Mouse (Mus musculus): ENCODE measurements around the gene Camk2n2. TPM values are rescaled to one million over a fixed set of nuclear protein-coding genes. Genes with fewer than 3 reads are reported as not detected.

Camk2n2 gene
- polyA plus RNA-seq, 1 experiment from 2014 or later, result 1.3 TPM

DNA sequence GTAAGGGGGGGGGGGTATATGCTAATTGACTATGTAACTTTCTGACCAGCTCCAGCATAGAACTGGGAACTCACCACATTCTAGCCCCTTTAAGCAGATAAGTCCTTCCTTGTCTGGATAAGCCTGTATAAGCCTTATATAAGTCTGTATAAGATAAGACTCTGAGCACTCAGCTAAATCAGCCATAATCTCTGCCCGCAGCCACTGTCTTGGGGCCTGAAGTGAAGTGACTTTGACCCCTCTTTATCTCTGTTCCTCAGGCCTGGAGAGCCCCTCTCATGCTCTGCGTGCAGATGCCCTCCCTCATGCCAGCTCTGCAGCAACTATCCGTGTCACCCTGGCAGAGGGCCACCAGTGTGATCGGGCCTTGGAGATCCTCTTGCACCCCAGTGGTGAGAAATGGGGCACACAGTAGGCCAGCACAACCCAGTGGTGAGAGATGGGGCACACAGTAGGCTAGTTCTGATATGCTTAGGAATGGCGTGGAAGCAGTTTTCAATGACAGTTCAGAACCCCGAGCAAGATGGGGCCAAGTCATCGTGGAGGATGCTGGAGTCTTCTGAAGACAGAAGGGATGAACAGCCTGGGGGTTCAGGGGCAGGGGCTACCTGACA, 25.9 kb downstream of the Camk2n2 start:
- 74% methylated on average over 7 of the region's 7 CpGs for WGBS
- no peak overlapping the region for H3K4me3 ChIP-seq (ENCODE audit: low read depth, low read length)
- no peak overlapping the region for H3K27ac ChIP-seq (ENCODE audit: low read depth)
- H3K4me1 ChIP-seq (ENCODE audit: insufficient read depth), result no peaks in the 10 kb centered on the region
- DNase-seq (no peak), ATAC-seq (ENCODE audit: insufficient read depth) (no peak)
- no peak for TF ChIP-seq CTCF (IDR thresholded peaks at IDR 0.05; ENCODE audit: low read depth)
- no peaks in the 10 kb centered on the region for H3K9me3 ChIP-seq (ENCODE audit: low read depth, low read length)
- H3K9ac ChIP-seq, result no peak overlapping the region
- no peaks in the 10 kb centered on the region for H3K36me3 ChIP-seq (ENCODE audit: insufficient read depth)
- H3K4me2 ChIP-seq, result no peak overlapping the region
- peaks cover 42% of the 10 kb centered on the region for H3K27me3 ChIP-seq (ENCODE audit: insufficient read depth, low read length)

DNA sequence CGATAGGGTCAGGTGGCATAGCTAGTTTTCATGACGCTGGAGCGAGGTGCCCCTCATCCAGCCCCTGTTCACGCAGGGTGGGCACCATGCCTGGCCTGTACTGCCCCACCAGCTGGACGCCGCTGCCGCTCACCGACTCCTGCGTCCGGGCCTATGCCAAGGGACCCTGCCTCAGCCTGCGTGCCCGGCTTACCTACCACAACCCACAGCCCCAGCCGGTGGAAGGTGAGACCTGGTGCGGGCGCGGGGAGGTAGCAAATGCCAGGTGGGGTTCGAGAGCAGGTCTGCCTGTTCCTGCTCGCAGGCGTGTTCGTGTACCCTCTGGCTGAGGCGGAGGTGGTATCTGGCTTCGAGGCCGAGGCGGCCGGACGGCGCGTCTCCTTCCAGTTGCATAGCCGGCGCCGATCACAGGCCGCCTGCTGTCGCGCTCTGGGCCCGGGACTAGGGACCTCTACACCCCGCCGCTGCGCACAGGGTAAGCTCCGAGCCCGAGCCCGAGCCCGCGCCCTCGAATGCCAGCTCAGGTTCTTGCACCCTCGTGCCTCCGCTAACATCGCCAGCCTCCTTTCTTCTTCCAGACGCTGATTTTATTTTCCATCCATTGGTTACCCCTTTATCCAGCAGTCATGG, 29.9 kb downstream of the Camk2n2 start:
- Histone ChIP-seq H3K36me3 (ENCODE audit: insufficient read depth) (no peaks in the 10 kb centered on the region), H3K27me3 (ENCODE audit: insufficient read depth, low read length) (peaks cover 63% of the 10 kb centered on the region), H3K4me1 (ENCODE audit: insufficient read depth) (no peaks in the 10 kb centered on the region; the same call in 1 of the 2 replicates), H3K9ac (no peak overlapping the region; the same call in 1 of the 2 replicates), H3K4me3 (ENCODE audit: low read depth, low read length) (peak overlapping the region; percentile 48), H3K9me3 (ENCODE audit: low read depth, low read length) (no peaks in the 10 kb centered on the region), H3K4me2 (peak overlapping the region; percentile 41), H3K27ac (ENCODE audit: low read depth) (no peak overlapping the region)
- no peak for TF ChIP-seq CTCF (IDR thresholded peaks at IDR 0.05; ENCODE audit: low read depth)
- WGBS, result 3% methylated on average over 48 of the region's 48 CpGs
- peak; percentile 24 for DNase-seq
- no peak for ATAC-seq (ENCODE audit: insufficient read depth)

DNA sequence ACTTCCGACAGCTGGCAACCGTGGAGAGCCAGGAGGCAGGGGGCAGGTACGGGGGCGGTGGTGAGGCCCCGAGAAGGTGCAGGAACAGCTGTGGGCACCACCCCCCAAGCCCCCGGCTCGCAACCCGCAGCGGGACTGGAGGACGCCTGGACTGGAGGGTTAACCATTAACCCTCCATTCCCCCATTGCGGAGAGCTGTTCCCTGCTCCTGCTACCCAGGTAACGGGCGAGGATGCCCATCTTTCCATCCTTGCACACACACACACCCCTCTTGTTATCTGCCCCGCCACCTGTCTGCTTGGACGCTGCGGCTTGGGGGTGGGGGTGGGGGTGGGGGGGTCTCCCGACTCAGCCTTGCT, 30.4 kb downstream of the Camk2n2 start:
- H3K4me2 ChIP-seq, result peak overlapping the region; percentile 78
- no peaks in the 10 kb centered on the region for H3K36me3 ChIP-seq (ENCODE audit: insufficient read depth)
- no peak for TF ChIP-seq CTCF (IDR thresholded peaks at IDR 0.05; ENCODE audit: low read depth)
- H3K9ac ChIP-seq, result no peak overlapping the region
- peaks cover 63% of the 10 kb centered on the region for H3K27me3 ChIP-seq (ENCODE audit: insufficient read depth, low read length)
- ATAC-seq (ENCODE audit: insufficient read depth), result no peak; the same call in 1 of the 2 replicates
- DNase-seq, result no peak
- H3K4me3 ChIP-seq (ENCODE audit: low read depth, low read length), result peak overlapping the region; percentile 48
- no peaks in the 10 kb centered on the region for H3K9me3 ChIP-seq (ENCODE audit: low read depth, low read length)
- 1% methylated on average over 14 of the region's 17 CpGs for WGBS
- H3K4me1 ChIP-seq (ENCODE audit: insufficient read depth), result no peaks in the 10 kb centered on the region; the same call in 1 of the 2 replicates
- H3K27ac ChIP-seq (ENCODE audit: low read depth), result no peak overlapping the region

DNA sequence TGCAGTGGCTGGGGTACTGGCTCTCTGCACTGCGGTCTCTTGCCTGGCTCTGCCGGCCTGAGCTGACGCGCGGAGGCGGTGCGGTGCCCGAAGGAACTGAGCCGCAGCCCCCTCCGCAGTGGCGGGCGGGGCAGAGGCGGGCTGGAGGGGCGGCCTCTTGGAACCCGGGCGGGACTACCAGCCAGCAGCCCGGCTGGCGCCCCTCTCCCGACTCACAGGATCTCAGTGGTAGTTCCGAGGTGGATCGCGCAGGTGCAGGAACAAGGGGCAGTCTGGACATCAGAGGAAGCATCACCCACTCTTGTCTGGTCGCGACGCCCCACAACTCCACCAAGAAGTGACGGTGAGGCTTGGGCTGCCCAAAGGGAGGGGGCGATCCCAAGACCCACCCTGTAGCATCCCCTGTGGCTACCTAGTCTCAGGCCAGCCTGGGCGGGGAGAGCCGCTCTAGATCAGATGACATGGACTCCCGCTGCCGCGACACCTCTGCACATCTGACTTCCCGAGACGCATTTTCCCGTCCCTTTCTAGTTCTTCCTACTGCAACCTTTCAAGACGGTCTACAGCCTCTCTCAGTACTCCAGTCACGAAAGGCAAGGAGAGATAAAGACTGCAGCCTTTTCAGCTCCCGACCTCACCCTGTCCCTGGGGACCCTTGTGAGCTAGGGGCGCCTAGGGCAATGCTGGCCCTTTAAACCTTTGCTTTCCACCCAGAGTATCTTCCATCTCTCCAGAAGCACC, 31.0 kb downstream of the Camk2n2 start:
- Histone ChIP-seq H3K4me3 (ENCODE audit: low read depth, low read length) (peak overlapping the region; percentile 48), H3K4me2 (peak overlapping the region; percentile 78), H3K9ac (no peak overlapping the region), H3K27ac (ENCODE audit: low read depth) (no peak overlapping the region), H3K4me1 (ENCODE audit: insufficient read depth) (no peaks in the 10 kb centered on the region; the same call in 1 of the 2 replicates), H3K36me3 (ENCODE audit: insufficient read depth) (no peaks in the 10 kb centered on the region), H3K9me3 (ENCODE audit: low read depth, low read length) (no peaks in the 10 kb centered on the region), H3K27me3 (ENCODE audit: insufficient read depth, low read length) (peaks cover 63% of the 10 kb centered on the region)
- no peak for TF ChIP-seq CTCF (IDR thresholded peaks at IDR 0.05; ENCODE audit: low read depth)
- DNase-seq (peak; percentile 65), ATAC-seq (ENCODE audit: insufficient read depth) (peak; percentile 78)
- WGBS, result 1% methylated on average over 39 of the region's 39 CpGs

DNA sequence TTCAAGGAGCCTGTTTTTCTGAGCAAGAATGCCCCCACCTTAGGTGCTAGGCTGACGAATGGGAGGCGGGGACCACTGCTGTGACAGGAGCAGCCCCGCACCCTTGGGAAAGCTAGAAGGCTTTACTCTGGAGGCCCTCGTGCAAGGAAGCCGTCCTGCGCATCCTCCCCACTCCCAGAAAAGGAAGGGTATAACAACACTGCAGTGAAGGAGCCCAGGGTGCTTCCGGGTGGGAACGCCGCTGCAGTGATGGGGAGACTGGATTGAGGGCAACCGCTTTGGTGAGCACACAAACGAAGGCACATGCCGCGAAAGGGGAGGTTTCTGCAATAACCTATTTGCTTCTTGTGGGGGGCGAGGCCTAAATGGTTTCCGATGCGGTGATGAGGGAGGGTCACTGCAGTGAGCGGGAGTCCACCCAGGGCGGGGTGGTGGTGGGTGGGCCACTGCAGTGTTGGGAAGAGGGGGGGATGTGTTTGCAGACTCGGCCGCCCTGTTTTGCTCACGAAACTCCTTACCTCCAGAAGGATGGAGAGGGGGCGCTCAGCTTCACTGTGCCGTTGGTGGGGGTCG, 31.6 kb downstream of the Camk2n2 start, which contains the start of gene Vwa5b2:
Vwa5b2 (plus strand) TSS at position 106 of the 573 bp plus-strand sequence.
- under 1% methylated on average over 24 of the region's 24 CpGs for WGBS
- H3K36me3 ChIP-seq (ENCODE audit: insufficient read depth), result no peaks in the 10 kb centered on the region
- H3K4me3 ChIP-seq (ENCODE audit: low read depth, low read length), result peak within 1 kb of the TSS; percentile 48
- no peak within 1 kb of the TSS for H3K9ac ChIP-seq
- no peak for TF ChIP-seq CTCF (IDR thresholded peaks at IDR 0.05; ENCODE audit: low read depth)
- peak within 1 kb of the TSS; percentile 78 for H3K4me2 ChIP-seq
- peak; percentile 65; the same call in 1 of the 2 replicates for ATAC-seq (ENCODE audit: insufficient read depth)
- DNase-seq, result peak; percentile 9
- H3K27me3 ChIP-seq (ENCODE audit: insufficient read depth, low read length), result peaks cover 63% of the 10 kb centered on the region
- no peaks in the 10 kb centered on the region; the same call in 1 of the 2 replicates for H3K4me1 ChIP-seq (ENCODE audit: insufficient read depth)
- H3K27ac ChIP-seq (ENCODE audit: low read depth), result no peak within 1 kb of the TSS
- no peaks in the 10 kb centered on the region for H3K9me3 ChIP-seq (ENCODE audit: low read depth, low read length)

MicroRNAs within 50 kb of the gene (microRNA counts, 519-probe panel; counts per million panel counts)
- microRNA mmu-miR-1224, result 2,430 counts per million, percentile 42 among the panel's probes with 10 or more counts

Small RNA genes within 50 kb of the gene (microRNA-seq; reads per million reads assigned to microRNA genes)
- gene Mir1224 (ENCODE audit: borderline number of aligned reads), result 0.71 reads per million

Other genes with a start within 250 kb of the Camk2n2 start
- 60.2 and 63.0 TPM in 2 replicates for gene Abcc5, start 194.9 kb downstream of the Camk2n2 start, polyA plus RNA-seq (2014; fragmentation: Nextera tagmentation; extraction: Ambion mirVana)
- 111 and 112 TPM in 2 replicates for gene Eif2b5, start 122.5 kb downstream of the Camk2n2 start, polyA plus RNA-seq (2014; fragmentation: Nextera tagmentation; extraction: Ambion mirVana)
- gene Dvl3, start 104.3 kb downstream of the Camk2n2 start, polyA plus RNA-seq (2014; fragmentation: Nextera tagmentation; extraction: Ambion mirVana), result 24.6 and 25.2 TPM in 2 replicates
- gene Ap2m1, start 85.8 kb downstream of the Camk2n2 start, polyA plus RNA-seq (2014; fragmentation: Nextera tagmentation; extraction: Ambion mirVana), result 641 and 646 TPM in 2 replicates
- 51.1 and 53.9 TPM in 2 replicates for gene Abcf3, start 72.7 kb downstream of the Camk2n2 start, polyA plus RNA-seq (2014; fragmentation: Nextera tagmentation; extraction: Ambion mirVana)
- 0.53 and 0.89 TPM in 2 replicates for gene Vwa5b2, start 31.8 kb downstream of the Camk2n2 start, polyA plus RNA-seq (2014; fragmentation: Nextera tagmentation; extraction: Ambion mirVana)
- 31.5 and 34.6 TPM in 2 replicates for gene Eef1akmt4, start 9.7 kb downstream of the Camk2n2 start, polyA plus RNA-seq (2014; fragmentation: Nextera tagmentation; extraction: Ambion mirVana)
- gene Gm49333, start 9.7 kb downstream of the Camk2n2 start, polyA plus RNA-seq (2014; fragmentation: Nextera tagmentation; extraction: Ambion mirVana), result not detected in 2 replicates
- gene Alg3, start 9.6 kb downstream of the Camk2n2 start, polyA plus RNA-seq (2014; fragmentation: Nextera tagmentation; extraction: Ambion mirVana), result 44.1 and 48.9 TPM in 2 replicates
- 2.8 and 2.9 TPM in 2 replicates for gene Ece2, start 8.5 kb upstream of the Camk2n2 start, polyA plus RNA-seq (2014; fragmentation: Nextera tagmentation; extraction: Ambion mirVana)
- gene Psmd2, start 30.4 kb upstream of the Camk2n2 start, polyA plus RNA-seq (2014; fragmentation: Nextera tagmentation; extraction: Ambion mirVana), result 345 and 352 TPM in 2 replicates
- 176 and 191 TPM in 2 replicates for gene Eif4g1, start 47.0 kb upstream of the Camk2n2 start, polyA plus RNA-seq (2014; fragmentation: Nextera tagmentation; extraction: Ambion mirVana)
- 3.4 TPM in 2 replicates for gene Fam131a, start 72.0 kb upstream of the Camk2n2 start, polyA plus RNA-seq (2014; fragmentation: Nextera tagmentation; extraction: Ambion mirVana)
- 101 and 114 TPM in 2 replicates for gene Polr2h, start 96.4 kb upstream of the Camk2n2 start, polyA plus RNA-seq (2014; fragmentation: Nextera tagmentation; extraction: Ambion mirVana)
- 7.5 and 10.1 TPM in 2 replicates for gene Clcn2, start 96.5 kb upstream of the Camk2n2 start, polyA plus RNA-seq (2014; fragmentation: Nextera tagmentation; extraction: Ambion mirVana)
- gene Chrd, start 111.8 kb upstream of the Camk2n2 start, polyA plus RNA-seq (2014; fragmentation: Nextera tagmentation; extraction: Ambion mirVana), result 3.4 and 4.8 TPM in 2 replicates
- gene Thpo, start 113.2 kb upstream of the Camk2n2 start, polyA plus RNA-seq (2014; fragmentation: Nextera tagmentation; extraction: Ambion mirVana), result 0.76 and 1.1 TPM in 2 replicates